Mouse (Mus musculus) embryonic facial prominence, embryonic 15.5 days (tissue): ENCODE measurements around the gene Taok3. TPM values are rescaled to one million over a fixed set of nuclear protein-coding genes. Genes with fewer than 3 reads are reported as not detected.

Experiments
- ATAC-seq: fragments of 200-750 bp; cut with Nextera tagmentation; 2 replicates; pipeline ENCODE4 v1.8.0; 2017; ENCODE audit warnings: low read depth, moderate TSS enrichment; ENCODE audit not compliant: insufficient number of reproducible peaks, low FRiP score, low TSS enrichment
- H3K27ac ChIP-seq: fragments of 300-500 bp; sonication (generic); replicated peaks from 2 replicates; pipeline ENCODE4 v1.5.1; 2015; ENCODE audit warnings: mild to moderate bottlenecking, inconsistent platforms
- H3K27me3 ChIP-seq: fragments of 300-500 bp; sonication (generic); 2 replicates; pipeline ENCODE4 v1.6.1; 2015; ENCODE audit warnings: inconsistent platforms
- H3K36me3 ChIP-seq: fragments of 300-500 bp; sonication (generic); 2 replicates; pipeline ENCODE4 v1.6.1; 2015; ENCODE audit warnings: mild to moderate bottlenecking, inconsistent platforms
- H3K4me1 ChIP-seq: fragments of 300-500 bp; sonication (generic); 2 replicates; pipeline ENCODE4 v1.6.1; 2015; ENCODE audit warnings: inconsistent platforms
- H3K4me2 ChIP-seq: fragments of 300-500 bp; sonication (generic); replicated peaks from 2 replicates; pipeline ENCODE4 v1.6.1; 2015; ENCODE audit warnings: mild to moderate bottlenecking, inconsistent platforms
- H3K4me3 ChIP-seq: fragments of 300-500 bp; sonication (generic); replicated peaks from 2 replicates; pipeline ENCODE4 v1.5.1; 2015; ENCODE audit warnings: mild to moderate bottlenecking, inconsistent platforms
- H3K9ac ChIP-seq: fragments of 300-500 bp; sonication (generic); 2 replicates; pipeline ENCODE4 v1.6.1; 2015; ENCODE audit warnings: inconsistent platforms
- H3K9me3 ChIP-seq: fragments of 300-500 bp; sonication (generic); replicated peaks from 2 replicates; pipeline ENCODE4 v1.6.1; 2016; ENCODE audit warnings: inconsistent platforms
- WGBS: fragments of 180-500 bp; shearing (Covaris S2); methylation state at CpG from one replicate; pipeline ENCODE4 v1.1.7; 2015; 5-methylcytosine and 5-hydroxymethylcytosine counted together
- polyA plus RNA-seq: library from polyadenylated mRNA; unstranded; fragments of >200 nt; fragmentation: Nextera tagmentation; extraction: Ambion mirVana; gene quantifications from 2 replicates; pipeline ENCODE4 v1.2.1, GENCODE M21; 2015

Taok3 gene
- polyA plus RNA-seq, 1 experiment from 2014 or later, result 22.3 TPM

DNA sequence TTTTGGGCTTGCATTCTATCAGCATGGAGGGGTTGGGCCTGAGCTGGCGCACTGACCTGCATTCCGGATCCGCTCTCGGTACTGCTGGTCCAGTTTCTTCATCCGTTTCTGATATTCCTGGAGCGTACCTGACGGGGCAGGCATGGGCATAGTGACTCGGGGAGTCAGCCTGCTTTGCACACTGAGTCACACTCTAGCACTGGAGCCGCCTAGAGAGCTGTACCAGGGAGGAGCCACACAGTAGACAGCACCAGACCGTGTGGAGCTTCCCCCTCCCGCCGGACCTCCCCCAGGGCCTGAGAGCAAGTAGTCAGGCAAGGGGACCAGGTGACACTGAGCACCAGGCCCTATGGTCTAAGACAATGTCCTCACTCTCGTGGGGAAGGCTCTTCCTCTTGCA, 11.6 kb upstream of the Taok3 start:
- no peak for ATAC-seq
- no peaks in the 10 kb centered on the region for H3K27me3 ChIP-seq
- no peak overlapping the region for H3K4me2 ChIP-seq
- H3K27ac ChIP-seq, result no peak overlapping the region
- 90% methylated on average over 13 of the region's 13 CpGs for WGBS
- H3K9me3 ChIP-seq, result no peaks in the 10 kb centered on the region
- H3K4me3 ChIP-seq, result no peak overlapping the region
- H3K4me1 ChIP-seq, result no peaks in the 10 kb centered on the region
- no peak overlapping the region for H3K9ac ChIP-seq
- H3K36me3 ChIP-seq, result peaks cover 98% of the 10 kb centered on the region

DNA sequence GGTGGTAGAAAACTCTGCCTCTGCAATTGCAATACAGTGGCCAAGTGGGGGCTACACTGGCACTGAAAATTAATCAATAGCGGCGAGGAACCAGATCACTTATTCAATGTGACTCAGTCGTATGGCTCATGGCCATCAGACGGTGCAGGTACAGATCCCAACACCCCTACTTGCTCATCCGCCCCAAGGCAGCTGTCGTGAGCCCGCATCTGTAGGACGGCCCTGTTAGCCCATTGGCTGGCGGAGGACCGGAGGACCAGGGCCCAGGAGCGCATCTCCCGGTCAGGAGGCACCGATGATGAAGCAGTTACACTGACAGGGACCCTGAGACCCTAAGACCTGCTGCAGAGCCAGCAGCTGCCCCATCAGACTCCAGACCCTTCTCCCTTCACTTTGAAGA, 11.2 kb upstream of the Taok3 start:
- H3K27me3 ChIP-seq, result no peaks in the 10 kb centered on the region
- no peak for ATAC-seq
- H3K27ac ChIP-seq, result no peak overlapping the region
- WGBS, result 91% methylated on average over 13 of the region's 13 CpGs
- H3K9ac ChIP-seq, result no peak overlapping the region
- H3K4me1 ChIP-seq, result no peaks in the 10 kb centered on the region
- H3K4me2 ChIP-seq, result no peak overlapping the region
- H3K4me3 ChIP-seq, result no peak overlapping the region
- H3K9me3 ChIP-seq, result no peaks in the 10 kb centered on the region
- H3K36me3 ChIP-seq, result peaks cover 95% of the 10 kb centered on the region

DNA sequence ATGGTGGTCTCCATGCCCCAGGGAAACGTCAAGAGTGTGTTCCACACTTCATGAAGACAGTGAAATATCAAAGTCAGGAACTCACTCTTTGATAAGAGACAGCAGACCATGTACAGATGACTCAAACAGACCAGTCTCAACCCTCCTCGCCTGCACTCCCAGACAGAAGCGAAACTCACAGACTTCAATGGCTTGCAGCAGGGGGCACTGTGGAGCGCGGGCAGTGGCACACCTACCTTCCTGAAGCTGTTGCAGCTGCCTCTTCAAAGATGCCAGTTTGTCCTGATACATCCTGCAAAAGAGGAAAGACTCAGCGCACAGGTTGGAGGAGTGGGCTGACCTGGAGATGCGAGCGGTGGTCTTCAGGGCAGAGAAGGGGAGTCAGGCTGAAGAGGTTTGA, 10.4 kb upstream of the Taok3 start:
- Histone ChIP-seq H3K4me2 (no peak overlapping the region), H3K4me3 (no peak overlapping the region), H3K27me3 (no peaks in the 10 kb centered on the region), H3K4me1 (0 out of 2 replicates have a peak, but pooled peaks cover 5% of the 10 kb centered on the region), H3K9ac (no peak overlapping the region), H3K36me3 (peaks cover 87% of the 10 kb centered on the region), H3K9me3 (no peaks in the 10 kb centered on the region), H3K27ac (no peak overlapping the region)
- no peak for ATAC-seq
- WGBS, result 87% methylated on average over 8 of the region's 8 CpGs

DNA sequence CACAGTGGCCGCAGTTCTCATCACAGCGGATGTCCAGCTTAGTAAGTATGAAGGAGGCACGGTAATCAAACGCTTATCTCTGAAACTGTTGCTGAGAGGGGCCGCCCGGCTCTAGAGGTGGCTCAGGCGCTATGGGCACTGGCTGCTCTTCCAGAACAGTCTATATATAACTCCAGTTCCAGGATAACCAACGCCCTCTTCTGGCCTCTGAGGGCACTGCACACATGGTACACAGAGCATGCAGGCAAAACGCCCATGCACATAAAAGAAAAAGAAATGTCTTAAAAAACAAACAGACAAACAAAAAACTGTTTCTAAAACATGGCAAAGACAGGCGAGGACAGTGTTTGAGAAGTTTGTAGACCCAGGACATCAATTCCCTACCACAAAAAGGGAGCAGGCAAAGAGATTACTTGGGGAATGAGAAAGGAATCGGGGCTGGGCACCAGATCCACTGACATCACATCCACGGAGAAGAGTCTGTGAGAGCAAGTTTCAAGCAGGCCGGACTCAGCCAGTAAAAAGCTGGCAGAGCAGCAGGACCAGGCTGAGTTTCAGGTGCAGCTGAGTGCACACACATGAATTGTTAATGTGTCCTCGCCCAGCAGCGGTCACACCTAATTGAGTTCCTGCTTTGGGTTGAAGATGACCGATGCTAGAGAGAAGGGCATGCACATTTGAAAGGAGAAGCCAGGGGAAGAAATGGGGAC, 8.7 kb upstream of the Taok3 start:
- Histone ChIP-seq H3K4me3 (no peak overlapping the region), H3K36me3 (peaks cover 70% of the 10 kb centered on the region), H3K9ac (no peak overlapping the region), H3K27me3 (no peaks in the 10 kb centered on the region), H3K4me1 (peaks cover 8% of the 10 kb centered on the region), H3K9me3 (no peaks in the 10 kb centered on the region), H3K4me2 (no peak overlapping the region), H3K27ac (no peak overlapping the region)
- no peak for ATAC-seq
- 90% methylated on average over 16 of the region's 16 CpGs for WGBS

DNA sequence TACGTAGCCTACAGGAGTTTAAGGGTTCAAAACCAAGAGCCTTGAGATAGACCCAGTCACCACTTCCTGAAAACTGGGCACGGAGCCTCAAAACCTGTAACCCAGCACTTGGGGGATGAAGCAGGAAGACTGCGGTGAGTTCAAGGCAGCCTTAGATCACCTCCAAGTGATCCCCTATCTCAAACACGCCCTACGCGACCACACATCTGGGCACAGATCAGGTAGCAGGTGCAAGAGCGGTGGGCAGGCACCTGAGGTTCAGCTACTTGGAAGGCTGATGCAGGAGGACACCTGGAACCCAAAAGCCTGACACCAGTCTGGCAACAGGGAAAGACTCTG, 8.2 kb upstream of the Taok3 start:
- Histone ChIP-seq H3K4me2 (no peak overlapping the region), H3K9ac (no peak overlapping the region), H3K27ac (no peak overlapping the region), H3K36me3 (peaks cover 65% of the 10 kb centered on the region), H3K9me3 (no peaks in the 10 kb centered on the region), H3K27me3 (no peaks in the 10 kb centered on the region), H3K4me3 (no peak overlapping the region), H3K4me1 (peaks cover 13% of the 10 kb centered on the region)
- 94% methylated on average over 7 of the region's 7 CpGs for WGBS
- ATAC-seq, result no peak

DNA sequence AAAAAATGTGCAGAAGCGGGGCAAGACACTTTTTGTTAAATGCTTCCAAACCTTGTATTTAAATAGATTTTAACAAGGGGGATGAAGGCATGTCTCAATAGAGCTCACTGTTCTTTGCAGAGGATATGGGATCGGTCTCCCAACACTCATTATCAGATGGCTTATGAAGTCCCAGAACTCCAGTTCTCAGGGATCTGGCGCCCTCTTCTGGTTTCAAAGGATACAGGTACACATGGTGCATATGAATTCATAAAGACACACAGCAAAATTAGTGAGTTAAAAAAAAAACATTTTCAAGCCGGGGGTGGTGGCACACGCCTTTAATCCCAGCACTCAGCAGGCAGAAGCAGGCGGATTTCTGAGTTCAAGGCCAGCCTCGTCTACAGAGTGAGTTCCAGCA, 6.6 kb upstream of the Taok3 start:
- H3K9me3 ChIP-seq, result no peaks in the 10 kb centered on the region
- H3K9ac ChIP-seq, result no peak overlapping the region
- ATAC-seq, result no peak
- peaks cover 49% of the 10 kb centered on the region for H3K36me3 ChIP-seq
- 89% methylated on average over 7 of the region's 7 CpGs for WGBS
- no peak overlapping the region for H3K4me3 ChIP-seq
- H3K27me3 ChIP-seq, result no peaks in the 10 kb centered on the region
- peaks cover 14% of the 10 kb centered on the region for H3K4me1 ChIP-seq
- no peak overlapping the region for H3K4me2 ChIP-seq
- no peak overlapping the region for H3K27ac ChIP-seq

DNA sequence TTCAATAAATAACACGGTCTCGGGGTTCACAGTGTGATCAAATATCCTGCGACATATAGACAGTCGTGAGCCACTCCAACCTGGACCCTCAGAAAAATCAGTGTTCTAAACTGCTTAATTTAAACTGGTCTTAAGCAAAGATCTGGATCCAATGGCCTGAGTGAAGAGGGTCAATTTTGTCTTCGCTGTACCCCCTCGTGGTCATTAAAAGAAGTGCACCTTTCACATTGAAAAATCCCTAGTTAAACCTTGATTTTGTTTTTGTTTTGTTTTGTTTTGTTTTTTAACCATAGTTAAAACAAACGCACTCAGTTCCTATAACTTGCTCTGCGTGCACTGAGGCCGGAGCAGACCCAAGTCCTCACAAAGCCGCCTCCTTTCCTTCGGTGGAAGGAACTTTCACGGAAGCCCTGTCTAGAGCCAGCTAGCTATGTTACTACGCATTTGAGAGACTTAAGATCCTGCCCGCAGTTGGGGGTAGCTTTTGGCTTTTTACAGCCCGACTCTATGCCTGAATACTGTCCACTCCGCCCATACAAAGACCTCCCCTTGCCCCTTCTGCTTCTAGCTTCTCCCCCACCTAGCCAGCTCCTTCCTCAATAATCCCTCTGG, 5.2 kb upstream of the Taok3 start:
- no peak for ATAC-seq
- Histone ChIP-seq H3K9me3 (no peaks in the 10 kb centered on the region), H3K27me3 (no peaks in the 10 kb centered on the region), H3K27ac (peak overlapping the region; percentile 91), H3K9ac (peak overlapping the region; percentile 88), H3K4me2 (peak overlapping the region; percentile 84), H3K4me1 (peaks cover 20% of the 10 kb centered on the region), H3K4me3 (peak overlapping the region; percentile 99), H3K36me3 (peaks cover 35% of the 10 kb centered on the region)
- WGBS, result 4% methylated on average over 16 of the region's 16 CpGs

DNA sequence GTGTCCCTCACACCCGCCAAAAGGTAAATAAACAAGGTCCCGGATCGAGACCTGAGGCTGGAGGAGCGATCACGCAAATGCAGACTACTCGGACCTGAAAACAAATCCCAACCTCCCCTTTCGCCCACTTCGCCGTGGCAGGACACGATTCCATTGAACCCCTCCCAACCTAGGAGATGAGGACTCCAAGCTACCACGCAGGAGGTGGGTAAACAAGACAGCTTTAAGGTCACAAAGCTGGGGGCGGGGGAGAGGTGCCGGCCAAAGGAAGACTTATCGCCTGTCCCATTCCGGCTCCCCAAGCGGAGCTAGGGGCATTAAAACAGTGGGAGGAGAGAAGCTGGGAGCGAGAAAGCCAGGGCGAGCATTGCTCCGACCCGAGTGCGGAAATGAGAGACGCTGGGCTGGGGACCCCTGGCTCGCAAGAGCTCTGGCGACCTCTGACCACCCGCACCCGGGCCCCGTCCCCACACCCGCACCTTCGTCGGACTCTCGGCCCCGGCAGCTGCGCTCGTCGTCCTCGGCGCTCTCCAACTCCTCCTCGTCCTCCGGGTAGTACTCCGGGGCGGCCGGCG, 4.6 kb upstream of the Taok3 start:
- Histone ChIP-seq H3K9me3 (no peaks in the 10 kb centered on the region), H3K4me1 (peaks cover 20% of the 10 kb centered on the region), H3K4me3 (peak overlapping the region; percentile 99), H3K36me3 (peaks cover 31% of the 10 kb centered on the region), H3K9ac (peak overlapping the region; percentile 88), H3K27me3 (no peaks in the 10 kb centered on the region), H3K4me2 (peak overlapping the region; percentile 84), H3K27ac (peak overlapping the region; percentile 91)
- under 1% methylated on average over 43 of the region's 43 CpGs for WGBS
- peak; percentile 0; the same call in 1 of the 2 replicates for ATAC-seq

DNA sequence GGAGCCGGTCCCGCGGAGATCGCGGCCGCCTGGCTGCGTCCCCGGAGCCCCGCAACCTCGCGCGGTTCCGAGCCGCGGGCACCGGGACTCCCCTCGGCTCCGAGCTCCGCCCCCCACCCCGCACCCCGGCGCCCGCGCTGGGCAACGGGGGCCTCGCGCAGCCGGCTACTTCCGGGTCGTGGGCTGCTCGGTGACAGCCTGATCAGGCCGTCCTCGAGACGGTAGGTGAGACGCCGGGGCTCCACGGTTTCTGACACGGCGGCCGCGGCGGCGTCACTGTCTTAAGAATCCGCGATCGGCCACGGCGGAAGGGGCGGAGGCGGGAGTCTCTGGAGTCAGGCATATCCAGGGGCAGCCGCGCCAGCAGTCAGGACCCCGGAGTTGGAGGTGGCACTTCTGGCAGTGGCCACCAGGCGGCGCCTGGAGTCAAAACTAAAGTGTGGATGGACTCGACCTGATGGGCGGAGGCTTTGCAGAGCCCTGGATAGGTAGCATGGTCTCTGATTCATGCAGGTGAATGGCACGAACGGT, 4.0 kb upstream of the Taok3 start, which contains the start of gene Suds3:
Gene Suds3 (minus strand): TSS at position 278 of the 531 bp plus-strand sequence.
- peak within 1 kb of the TSS; percentile 91 for H3K27ac ChIP-seq
- ATAC-seq, result peak; percentile 75
- H3K4me3 ChIP-seq, result peak within 1 kb of the TSS; percentile 99
- no peaks in the 10 kb centered on the region for H3K27me3 ChIP-seq
- peak within 1 kb of the TSS; percentile 88 for H3K9ac ChIP-seq
- H3K9me3 ChIP-seq, result no peaks in the 10 kb centered on the region
- WGBS, result under 1% methylated on average over 46 of the region's 59 CpGs
- peaks cover 25% of the 10 kb centered on the region for H3K36me3 ChIP-seq
- peak within 1 kb of the TSS; percentile 84 for H3K4me2 ChIP-seq
- peaks cover 26% of the 10 kb centered on the region for H3K4me1 ChIP-seq

DNA sequence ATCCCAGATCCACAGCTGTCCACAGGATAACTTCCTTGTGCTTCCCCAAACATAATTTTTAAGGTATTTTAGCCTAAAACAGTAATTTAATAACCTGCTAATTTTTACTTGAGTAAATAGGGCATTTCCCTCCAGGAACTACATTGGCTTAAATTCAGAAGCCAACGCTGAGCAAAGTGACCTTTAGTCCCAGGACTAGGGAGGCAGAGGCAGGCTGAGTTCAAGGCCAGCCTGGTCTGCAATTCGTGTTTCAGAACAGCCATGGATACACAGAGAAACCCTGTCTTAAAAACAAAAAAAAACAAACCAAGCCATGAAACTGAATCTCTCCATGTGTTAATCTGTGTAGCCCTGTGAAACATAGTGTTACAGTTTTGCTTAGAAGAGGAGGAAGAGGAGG, 3.3 kb upstream of the Taok3 start:
- Histone ChIP-seq H3K9me3 (no peaks in the 10 kb centered on the region), H3K27me3 (0 out of 2 replicates have a peak, but pooled peaks cover 5% of the 10 kb centered on the region), H3K36me3 (peaks cover 18% of the 10 kb centered on the region), H3K4me2 (peak overlapping the region; percentile 84; the same call in 1 of the 2 replicates), H3K27ac (peak overlapping the region; percentile 70), H3K4me1 (peaks cover 34% of the 10 kb centered on the region), H3K9ac (no peak overlapping the region), H3K4me3 (no peak overlapping the region)
- no peak for ATAC-seq
- 67% methylated on average over 2 of the region's 2 CpGs for WGBS

DNA sequence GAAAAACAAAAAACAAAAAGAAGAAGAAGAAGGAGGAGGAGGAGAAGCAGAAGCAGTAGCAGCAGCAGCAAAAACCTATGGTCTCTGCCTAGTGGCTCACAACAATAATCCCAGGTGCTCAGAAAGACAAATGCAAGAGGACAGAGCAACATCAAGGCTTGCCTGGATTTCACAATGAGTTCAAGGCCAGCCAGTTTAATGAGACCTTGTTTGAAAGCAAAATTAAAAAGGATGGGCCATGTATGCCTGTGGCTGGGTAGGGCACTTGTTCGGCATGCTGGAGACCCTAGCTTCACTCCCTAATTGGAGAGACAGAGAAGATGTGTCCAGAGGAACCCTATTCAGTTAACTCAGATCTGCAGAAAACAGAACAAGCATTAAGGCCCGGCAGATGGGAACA, 2.7 kb upstream of the Taok3 start:
- Histone ChIP-seq H3K27me3 (0 out of 2 replicates have a peak, but pooled peaks cover 7% of the 10 kb centered on the region), H3K4me1 (peaks cover 36% of the 10 kb centered on the region), H3K4me3 (no peak overlapping the region), H3K36me3 (peaks cover 12% of the 10 kb centered on the region), H3K9ac (no peak overlapping the region), H3K27ac (peak overlapping the region; percentile 70), H3K9me3 (no peaks in the 10 kb centered on the region), H3K4me2 (no peak overlapping the region)
- ATAC-seq, result no peak
- 43% methylated on average over 2 of the region's 2 CpGs for WGBS
